Mouse (Mus musculus) ES-E14 (cell line): Measurements from ENCODE around the gene Gpr155. TPM values are rescaled to one million over a fixed set of nuclear protein-coding genes. Genes with fewer than 3 reads are reported as not detected.

Source experiments
- DNase-seq: peaks from one replicate; pipeline ENCODE4 v3.0.0-alpha.2; 2013; ENCODE audit warnings: low read depth, low spot score
- H3K27ac ChIP-seq: 2 replicates; pipeline ENCODE4 v1.5.1; 2012; ENCODE audit warnings: low read depth, mild to moderate bottlenecking, low read length, moderate library complexity, mixed read lengths; ENCODE audit not compliant: poor library complexity, insufficient read depth, severe bottlenecking
- H3K36me3 ChIP-seq: 2 replicates; pipeline ENCODE4 v1.6.1; 2012; ENCODE audit warnings: mild to moderate bottlenecking, low read length, moderate library complexity, mixed read lengths; ENCODE audit not compliant: control insufficient read depth, poor library complexity, insufficient read depth, severe bottlenecking
- H3K4me1 ChIP-seq, 2 experiments: fragments of 150-350 bp in 1 of 2; sonication (generic) in 1 of 2; 2 replicates each; pipeline ENCODE4 v1.6.1; 2012; ENCODE audit warnings: low read length in 2 of 2, mild to moderate bottlenecking in 1 of 2, mixed read lengths in 1 of 2; ENCODE audit not compliant: control insufficient read depth in 2 of 2, insufficient read depth in 2 of 2, poor library complexity in 1 of 2
- H3K4me3 ChIP-seq, 2 experiments: fragments of 150-350 bp in 1 of 2; sonication (generic) in 1 of 2; 2 replicates each; pipeline ENCODE4 v1.5.1; 2012; ENCODE audit warnings: low read length in 2 of 2, low read depth in 1 of 2, mild to moderate bottlenecking in 1 of 2, mixed read lengths in 1 of 2; ENCODE audit not compliant: insufficient read depth in 1 of 2, poor library complexity in 1 of 2, severe bottlenecking in 1 of 2
- H3K9ac ChIP-seq: 2 replicates; pipeline ENCODE4 v1.6.1; 2012; ENCODE audit warnings: low read depth, mild to moderate bottlenecking, low read length, mixed read lengths; ENCODE audit not compliant: poor library complexity, insufficient read depth, severe bottlenecking
- H3K9me3 ChIP-seq: fragments of 150-350 bp; sonication (generic); 2 replicates; pipeline ENCODE4 v1.6.1; 2012; ENCODE audit warnings: low read depth, mild to moderate bottlenecking, low read length; ENCODE audit not compliant: control insufficient read depth, insufficient read depth
- CHD2 ChIP-seq: IDR thresholded peaks from 2 replicates; pipeline ENCODE4 v1.6.1; 2014; ENCODE audit warnings: mild to moderate bottlenecking, low read depth, low read length, inconsistent platforms
- HCFC1 ChIP-seq: IDR thresholded peaks from 2 replicates; pipeline ENCODE4 v1.6.1; 2012; ENCODE audit warnings: low read length, inconsistent platforms, borderline replicate concordance; ENCODE audit not compliant: insufficient read depth
- MAFK ChIP-seq: IDR thresholded peaks from 2 replicates; pipeline ENCODE4 v1.6.1; 2014; ENCODE audit warnings: mild to moderate bottlenecking, low read depth, low read length, inconsistent platforms; ENCODE audit not compliant: insufficient read depth
- ZC3H11A ChIP-seq: IDR thresholded peaks from 2 replicates; pipeline ENCODE4 v1.6.1; 2012; ENCODE audit warnings: low read depth, mild to moderate bottlenecking, inconsistent platforms, low read length, borderline replicate concordance
- ZNF384 ChIP-seq: IDR thresholded peaks from 2 replicates; pipeline ENCODE4 v1.6.1; 2012; ENCODE audit warnings: low read depth, low read length, inconsistent platforms
- in situ Hi-C, 2 experiments: fragments of 600-800 bp; cut with MboI; formaldehyde crosslinking; loops; one replicate each; pipeline ENCODE4 v1.15.1; 2025; ENCODE audit warnings: low sequenced_read_pairs in 2 of 2, inconsistent platforms in 1 of 2; ENCODE audit not compliant: unreplicated experiment in 2 of 2
- total RNA-seq: library from RNA; depleted of rRNA; stranded (reverse); fragments of 300-350 nt; gene quantifications from 2 replicates; pipeline ENCODE4 v1.2.3, GENCODE M21; 2012

Gpr155 gene
- total RNA-seq, 1 experiment = 2.3 TPM

DNA sequence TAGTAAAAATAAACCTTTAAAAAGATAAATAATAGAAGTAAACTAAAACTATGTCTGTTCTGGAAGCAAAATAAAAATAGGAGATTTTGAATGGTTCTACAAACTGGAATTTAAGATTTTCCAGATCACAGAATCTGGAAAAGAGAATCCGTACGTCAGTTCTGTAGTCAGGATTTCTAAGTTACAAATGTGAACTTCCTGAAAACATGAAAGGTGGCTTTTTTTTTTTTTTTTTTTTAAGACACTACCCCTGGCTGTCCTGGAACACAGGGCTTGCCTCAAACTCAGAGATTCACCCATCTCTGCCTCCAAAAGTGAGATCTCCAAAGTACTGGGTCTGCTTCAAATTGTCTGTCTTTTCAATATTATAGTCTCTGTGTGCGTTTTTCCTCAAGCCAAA, 72.1 kb downstream of the Gpr155 start:
- in situ Hi-C loops = no loop called here
- H3K9ac ChIP-seq = no peak overlapping the region
- 0 out of 4 replicates have a peak, but pooled peaks cover 0 to 2% of the 10 kb centered on the region in 2 experiments for H3K4me1 ChIP-seq
- H3K36me3 ChIP-seq = peaks cover 5% of the 10 kb centered on the region
- no peaks in the 10 kb centered on the region for H3K9me3 ChIP-seq
- H3K4me3 ChIP-seq = no peak overlapping the region
- no peak for TF ChIP-seq MAFK
- no peak for TF ChIP-seq ZC3H11A
- no peak for TF ChIP-seq ZNF384
- no peak for TF ChIP-seq CHD2
- no peak for TF ChIP-seq HCFC1
- no peak overlapping the region for H3K27ac ChIP-seq
- DNase-seq = no peak

DNA sequence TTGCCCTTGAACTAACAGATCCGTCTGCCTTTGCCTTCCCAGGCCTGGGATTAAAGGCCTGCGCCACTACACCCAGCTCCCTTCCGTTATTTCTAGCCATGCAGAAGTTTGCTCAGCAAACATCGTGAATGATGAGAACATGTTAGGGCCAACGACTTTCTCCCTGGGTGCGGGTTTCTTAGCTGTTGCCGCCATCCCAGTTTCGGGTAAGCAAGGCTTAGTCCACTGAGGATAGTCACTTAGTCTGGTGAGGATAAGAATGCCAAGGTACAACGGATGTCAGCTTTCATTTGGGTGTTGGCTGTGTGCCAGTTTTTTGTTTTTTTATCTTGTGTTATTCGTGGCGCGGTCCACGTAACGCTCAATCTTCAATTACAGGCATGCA, 73.3 kb downstream of the Gpr155 start:
- H3K36me3 ChIP-seq = peaks cover 6% of the 10 kb centered on the region
- no peaks in the 10 kb centered on the region for H3K9me3 ChIP-seq
- H3K4me3 ChIP-seq = peak overlapping the region; percentile 84 to 90
- peak overlapping the region; percentile 91 for H3K9ac ChIP-seq
- 0 out of 4 replicates have a peak, but pooled peaks cover 0 to 2% of the 10 kb centered on the region in 2 experiments for H3K4me1 ChIP-seq
- peak overlapping the region; percentile 50; the same call in 1 of the 2 replicates for H3K27ac ChIP-seq
- in situ Hi-C loops = no loop called here
- DNase-seq = peak; percentile 19
- TF ChIP-seq ZNF384 (0 out of 2 replicates have a peak, but pooled peaks have one; percentile 12), ZC3H11A (no peak)

GRCm38 (mm10) chr2:73312152-73313116, 73.9 kb downstream of the Gpr155 start, which contains the start of the genes Scrn3 and Cir1:
Gene Scrn3 (plus strand): TSS chr2:73312601.
Gene Cir1 (minus strand): TSS chr2:73312701.
- no peak for TF ChIP-seq ZC3H11A
- TF ChIP-seq CHD2 = peak; percentile 87
- no peak for TF ChIP-seq ZNF384
- TF ChIP-seq HCFC1 = peak; percentile 80; the same call in 1 of the 2 replicates
- peak; percentile 56; the same call in 1 of the 2 replicates for TF ChIP-seq MAFK
- Histone ChIP-seq H3K4me1 (0 out of 4 replicates have a peak, but pooled peaks cover 0 to 2% of the 10 kb centered on the region in 2 experiments), H3K9me3 (no peaks in the 10 kb centered on the region), H3K9ac (peak within 1 kb of the TSS; percentile 91), H3K36me3 (peaks cover 5% of the 10 kb centered on the region), H3K27ac (peak within 1 kb of the TSS; percentile 77), H3K4me3 (peak within 1 kb of the TSS; percentile 84 to 90)
- in situ Hi-C loops = no loop called here
- DNase-seq = peak; percentile 93

- H3K27ac ChIP-seq = no peak overlapping the region
- no peak overlapping the region for H3K4me3 ChIP-seq
- no peaks in the 10 kb centered on the region for H3K4me1 ChIP-seq
- no peak for DNase-seq
- in situ Hi-C loops = no loop called here
- peaks cover 11% of the 10 kb centered on the region for H3K36me3 ChIP-seq
- no peak overlapping the region for H3K9ac ChIP-seq
- TF ChIP-seq ZNF384 (no peak), HCFC1 (no peak), CHD2 (no peak), MAFK (no peak), ZC3H11A (no peak)
- H3K9me3 ChIP-seq = no peaks in the 10 kb centered on the region
Measured at GRCm38 (mm10) chr2:73306006-73306405, 80.4 kb downstream of the Gpr155 start.
